Mouse (Mus musculus): ENCODE results near the gene Chsy1.

DNA sequence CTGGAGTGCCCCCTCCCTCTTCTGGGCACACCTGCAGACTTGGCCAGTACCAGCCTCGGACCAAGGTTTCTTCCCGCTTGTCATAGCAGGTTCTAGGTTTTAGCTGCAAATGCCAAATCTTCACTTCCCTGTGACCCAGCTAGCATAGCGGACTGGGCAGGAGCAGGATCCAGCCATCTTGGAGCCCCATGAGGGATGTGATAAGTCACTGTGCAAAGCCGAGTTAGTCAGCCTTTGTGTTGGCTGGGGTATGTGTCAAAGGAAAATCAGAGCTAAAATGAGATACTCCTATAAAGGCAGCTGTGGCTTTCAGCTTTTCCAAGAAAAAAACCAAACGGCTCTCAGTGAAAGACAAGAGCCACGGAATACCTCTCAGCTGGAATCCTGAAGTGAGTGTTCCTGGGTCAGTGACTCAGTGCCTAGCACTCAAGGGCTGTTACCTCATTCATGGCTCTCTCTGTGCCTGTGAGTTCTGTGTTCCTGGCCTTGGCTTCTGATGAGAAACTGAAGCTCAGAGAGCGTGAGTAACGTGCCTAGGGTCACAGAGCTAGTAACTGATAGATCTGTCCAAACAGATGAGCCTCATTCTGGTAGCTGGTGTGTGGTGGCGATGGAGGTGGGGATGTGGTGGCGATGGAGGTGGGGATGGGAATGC lies 71.5 kb downstream of the Chsy1 start:
- no peak for TF ChIP-seq CTCF (IDR thresholded peaks at IDR 0.05; ENCODE audit: control insufficient read depth, insufficient read depth, low read length)
- TF ChIP-seq POLR2A (IDR thresholded peaks at IDR 0.05; ENCODE audit: borderline replicate concordance, control insufficient read depth, low read depth, low read length) = no peak

All from bone marrow, adult 2 months (tissue).